Mouse (Mus musculus) MEL (cell line): ENCODE measurements around the gene Dnajc22.

Experiments used
- CHD1 ChIP-seq: IDR thresholded peaks from 2 replicates; pipeline ENCODE4 v1.6.1; 2012; ENCODE audit warnings: low read depth, mild to moderate bottlenecking, inconsistent platforms, low read length, improper control_type of control experiment
- CTCF ChIP-seq, 3 experiments: IDR thresholded peaks in 2 of 3; conservative IDR thresholded peaks in 1 of 3; 2 replicates each; pipeline ENCODE4 v1.5.1; 2011 to 2012; ENCODE audit warnings: low read length in 3 of 3, low read depth in 2 of 3, mild to moderate bottlenecking in 2 of 3, improper control_type of control experiment in 1 of 3, inconsistent platforms in 1 of 3, mixed read lengths in 1 of 3, moderate library complexity in 1 of 3; ENCODE audit not compliant: control insufficient read depth in 1 of 3, insufficient read depth in 1 of 3, poor library complexity in 1 of 3, severe bottlenecking in 1 of 3
- EP300 ChIP-seq, 2 experiments: IDR thresholded peaks; 2 replicates each; pipeline ENCODE4 v1.6.1; 2011; ENCODE audit warnings: improper control_type of control experiment in 2 of 2, low read length in 2 of 2, low read depth in 1 of 2, mild to moderate bottlenecking in 1 of 2
- HCFC1 ChIP-seq: IDR thresholded peaks from 2 replicates; pipeline ENCODE4 v1.6.1; 2012; ENCODE audit warnings: low read depth, mild to moderate bottlenecking, inconsistent platforms, low read length, improper control_type of control experiment, moderate library complexity
- MXI1 ChIP-seq: IDR thresholded peaks from 2 replicates; pipeline ENCODE4 v1.6.1; 2011; ENCODE audit warnings: mild to moderate bottlenecking, low read depth, low read length, improper control_type of control experiment
- MYB ChIP-seq: IDR thresholded peaks from 2 replicates; pipeline ENCODE4 v1.6.1; 2011; ENCODE audit warnings: mild to moderate bottlenecking, low read depth, low read length, improper control_type of control experiment
- MYC ChIP-seq: IDR thresholded peaks from 2 replicates; pipeline ENCODE4 v1.6.1; 2011; ENCODE audit warnings: low read depth, mild to moderate bottlenecking, low read length, improper control_type of control experiment, moderate library complexity
- POLR2A ChIP-seq, 2 experiments: IDR thresholded peaks; 2 replicates each; pipeline ENCODE4 v1.6.1; 2011 to 2012; ENCODE audit warnings: low read length in 2 of 2, mild to moderate bottlenecking in 2 of 2, control low read depth in 1 of 2, improper control_type of control experiment in 1 of 2, low read depth in 1 of 2, moderate library complexity in 1 of 2; ENCODE audit not compliant: control insufficient read depth in 1 of 2, insufficient read depth in 1 of 2, poor library complexity in 1 of 2
- RAD21 ChIP-seq: IDR thresholded peaks from 2 replicates; pipeline ENCODE4 v1.6.1; 2011; ENCODE audit warnings: mild to moderate bottlenecking, low read depth, low read length, improper control_type of control experiment
- RCOR1 ChIP-seq: IDR thresholded peaks from 2 replicates; pipeline ENCODE4 v1.6.1; 2012; ENCODE audit warnings: low read depth, mild to moderate bottlenecking, inconsistent platforms, low read length, improper control_type of control experiment
- SMC3 ChIP-seq: IDR thresholded peaks from 2 replicates; pipeline ENCODE4 v1.6.1; 2011; ENCODE audit warnings: low read depth, low read length, improper control_type of control experiment
- TCF12 ChIP-seq: IDR thresholded peaks from 2 replicates; pipeline ENCODE4 v1.6.1; 2014; ENCODE audit warnings: low read depth, mild to moderate bottlenecking, inconsistent platforms, low read length, improper control_type of control experiment, moderate library complexity
- ZKSCAN1 ChIP-seq: IDR thresholded peaks from 2 replicates; pipeline ENCODE4 v1.6.1; 2012; ENCODE audit warnings: low read depth, mild to moderate bottlenecking, inconsistent platforms, low read length, improper control_type of control experiment, moderate library complexity
- ZNF384 ChIP-seq: IDR thresholded peaks from 2 replicates; pipeline ENCODE4 v1.6.1; 2012; ENCODE audit warnings: low read depth, mild to moderate bottlenecking, inconsistent platforms, low read length, improper control_type of control experiment

GRCm38 (mm10) chr15:99056332-99056731 is 36.6 kb upstream of the Dnajc22 start:
- TF ChIP-seq POLR2A (IDR thresholded peaks at IDR 0.05; ENCODE audit: control insufficient read depth in 1 of 2, insufficient read depth in 1 of 2, low read depth in 1 of 2, low read length in 2 of 2, poor library complexity in 1 of 2): no peak
- TF ChIP-seq RAD21: no peak
- TF ChIP-seq ZKSCAN1: no peak
- TF ChIP-seq MYC: no peak
- no peak for TF ChIP-seq ZNF384
- TF ChIP-seq MXI1: no peak
- TF ChIP-seq HCFC1: no peak
- no peak for TF ChIP-seq MYB
- no peak for TF ChIP-seq EP300 (IDR thresholded peaks at IDR 0.05; ENCODE audit: low read depth in 1 of 2, low read length in 2 of 2)
- no peak for TF ChIP-seq TCF12
- TF ChIP-seq CTCF (IDR thresholded peaks at IDR 0.05 in 2 of 3, conservative IDR thresholded peaks at IDR 0.05 in 1 of 3; ENCODE audit: control insufficient read depth in 1 of 3, insufficient read depth in 1 of 3, low read depth in 2 of 3, low read length in 3 of 3, poor library complexity in 1 of 3, severe bottlenecking in 1 of 3): peak; percentile 75 to 79 (median 77)
- TF ChIP-seq CHD1: no peak
- TF ChIP-seq RCOR1: no peak
- TF ChIP-seq SMC3: peak; percentile 59
